Mouse (Mus musculus) lung, embryonic 16.5 days (tissue): ENCODE measurements around the gene Nrxn3. TPM values are rescaled to one million over a fixed set of nuclear protein-coding genes. Genes with fewer than 3 reads are reported as not detected.

Experiments
- ATAC-seq: fragments of 200-750 bp; cut with Nextera tagmentation; 2 replicates; pipeline ENCODE4 v1.8.0; 2017; ENCODE audit warnings: low read depth, mild to moderate bottlenecking, moderate library complexity
- H3K27ac ChIP-seq: fragments of 300-500 bp; sonication (generic); 2 replicates; pipeline ENCODE4 v1.5.1; 2014; ENCODE audit warnings: mild to moderate bottlenecking, control low read depth, low read length
- H3K27me3 ChIP-seq: fragments of 300-500 bp; sonication (generic); 2 replicates; pipeline ENCODE4 v1.6.1; 2014; ENCODE audit warnings: low read depth, low read length, mixed read lengths; ENCODE audit not compliant: control insufficient read depth, insufficient read depth
- H3K36me3 ChIP-seq: fragments of 300-500 bp; sonication (generic); 2 replicates; pipeline ENCODE4 v1.6.1; 2014; ENCODE audit warnings: low read length; ENCODE audit not compliant: control insufficient read depth, insufficient read depth
- H3K4me1 ChIP-seq: fragments of 300-500 bp; sonication (generic); replicated peaks from 2 replicates; pipeline ENCODE4 v1.6.1; 2014; ENCODE audit warnings: low read length, mixed read lengths; ENCODE audit not compliant: control insufficient read depth, insufficient read depth
- H3K4me2 ChIP-seq: fragments of 300-500 bp; sonication (generic); 2 replicates; pipeline ENCODE4 v1.6.1; 2014; ENCODE audit warnings: low read depth, low read length, control low read depth
- H3K4me3 ChIP-seq: fragments of 300-500 bp; sonication (generic); 2 replicates; pipeline ENCODE4 v1.5.1; 2014; ENCODE audit warnings: mild to moderate bottlenecking, low read length, control low read depth
- H3K9ac ChIP-seq: fragments of 300-500 bp; sonication (generic); 2 replicates; pipeline ENCODE4 v1.6.1; 2014; ENCODE audit warnings: low read length, control low read depth
- H3K9me3 ChIP-seq: fragments of 300-500 bp; sonication (generic); 2 replicates; pipeline ENCODE4 v1.6.1; 2016; ENCODE audit warnings: low read length; ENCODE audit not compliant: control insufficient read depth
- WGBS: fragments of 180-500 bp; shearing (Covaris S2); extraction: QIAGEN DNeasy Blood & Tissue Kit; methylation state at CpG from one replicate; pipeline ENCODE4 v1.1.7; 2014; 5-methylcytosine and 5-hydroxymethylcytosine counted together
- polyA plus RNA-seq: library from polyadenylated mRNA; unstranded; fragments of >200 nt; fragmentation: Nextera tagmentation; extraction: Ambion mirVana; gene quantifications from 2 replicates; pipeline ENCODE4 v1.2.1, GENCODE M21; 2015

Nrxn3 gene
- polyA plus RNA-seq, 1 experiment from 2014 or later, result 3.1 TPM

- Histone ChIP-seq H3K9ac (no peak overlapping the region), H3K36me3 (no peaks in the 10 kb centered on the region), H3K4me2 (no peak overlapping the region), H3K9me3 (no peaks in the 10 kb centered on the region), H3K27ac (no peak overlapping the region), H3K4me1 (no peaks in the 10 kb centered on the region), H3K4me3 (no peak overlapping the region), H3K27me3 (no peaks in the 10 kb centered on the region)
- WGBS, result 54% methylated on average over 4 of the region's 4 CpGs
- no peak for ATAC-seq
Measured at GRCm38 (mm10) chr12:88863069-88863468, 140.4 kb downstream of the Nrxn3 start.

DNA sequence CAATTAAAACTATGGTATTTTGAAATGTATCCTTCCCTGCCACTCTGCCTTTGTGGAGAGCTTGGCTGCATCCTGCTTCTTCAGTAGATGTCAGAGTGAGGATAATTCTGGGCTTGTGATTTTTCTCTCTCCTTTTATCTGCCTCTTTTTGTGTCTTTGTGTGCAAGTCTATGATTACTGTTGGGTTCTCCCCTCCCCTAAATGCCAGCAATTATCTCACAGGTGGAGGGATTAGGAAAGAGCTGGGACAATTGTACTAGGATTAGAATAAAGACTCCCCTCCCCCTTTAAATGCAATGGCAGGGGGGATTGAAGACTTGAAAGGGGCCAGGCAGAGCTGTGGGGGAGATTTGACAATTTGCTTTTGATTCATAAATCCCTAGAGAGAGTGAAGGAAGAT is 145.6 kb downstream of the Nrxn3 start:
- H3K9me3 ChIP-seq, result no peaks in the 10 kb centered on the region
- no peak overlapping the region for H3K27ac ChIP-seq
- no peaks in the 10 kb centered on the region for H3K36me3 ChIP-seq
- ATAC-seq, result no peak
- no peak overlapping the region for H3K4me3 ChIP-seq
- H3K9ac ChIP-seq, result no peak overlapping the region
- no peak overlapping the region for H3K4me2 ChIP-seq
- no peaks in the 10 kb centered on the region for H3K4me1 ChIP-seq
- H3K27me3 ChIP-seq, result no peaks in the 10 kb centered on the region

- 48% methylated on average over 1 of the region's 1 CpGs for WGBS
- no peak overlapping the region for H3K9ac ChIP-seq
- no peaks in the 10 kb centered on the region for H3K4me1 ChIP-seq
- no peak overlapping the region for H3K4me2 ChIP-seq
- ATAC-seq, result no peak
- H3K9me3 ChIP-seq, result no peaks in the 10 kb centered on the region
- H3K36me3 ChIP-seq, result no peaks in the 10 kb centered on the region
- H3K27ac ChIP-seq, result no peak overlapping the region
- H3K4me3 ChIP-seq, result no peak overlapping the region
- H3K27me3 ChIP-seq, result no peaks in the 10 kb centered on the region
Measured at GRCm38 (mm10) chr12:88897331-88897730, 174.7 kb downstream of the Nrxn3 start.

DNA sequence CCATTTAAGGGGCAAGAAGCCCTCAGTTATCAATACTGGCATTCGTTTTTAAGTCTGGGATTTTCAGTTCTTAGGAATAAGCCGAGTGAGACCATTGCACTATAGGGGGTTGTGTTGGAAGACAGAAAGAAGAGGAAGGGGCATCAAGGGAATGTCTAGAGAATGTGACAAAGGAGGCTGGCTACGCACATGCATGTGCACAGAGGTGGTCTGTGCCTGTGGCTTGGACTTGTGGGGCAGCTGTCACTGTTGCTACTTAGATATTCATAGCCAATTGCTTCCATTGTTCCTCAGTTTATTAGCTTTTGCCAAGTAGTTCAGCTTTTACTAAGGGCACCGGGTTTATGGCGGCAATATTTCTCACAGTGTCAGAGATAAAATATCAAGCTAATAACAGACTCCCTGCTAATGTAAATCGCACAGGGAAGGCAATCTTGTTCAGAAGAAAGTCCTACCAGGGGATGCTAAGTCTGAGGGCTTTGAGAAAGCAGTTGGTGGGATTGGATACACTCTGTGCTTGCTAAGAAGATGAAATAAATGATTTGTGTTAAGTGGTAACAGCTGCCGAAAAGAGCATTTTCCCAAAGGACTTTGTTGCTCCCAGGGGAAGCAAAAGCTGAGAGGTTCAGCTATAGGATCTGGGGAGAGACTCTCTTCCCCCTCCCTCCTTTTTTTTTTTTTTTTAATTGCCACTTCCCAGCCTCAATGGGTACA is 177.5 kb downstream of the Nrxn3 start:
- Histone ChIP-seq H3K4me1 (no peaks in the 10 kb centered on the region), H3K36me3 (no peaks in the 10 kb centered on the region), H3K4me2 (no peak overlapping the region), H3K27me3 (no peaks in the 10 kb centered on the region), H3K9ac (no peak overlapping the region), H3K9me3 (no peaks in the 10 kb centered on the region), H3K27ac (no peak overlapping the region), H3K4me3 (no peak overlapping the region)
- WGBS, result 58% methylated on average over 7 of the region's 7 CpGs
- no peak for ATAC-seq

DNA sequence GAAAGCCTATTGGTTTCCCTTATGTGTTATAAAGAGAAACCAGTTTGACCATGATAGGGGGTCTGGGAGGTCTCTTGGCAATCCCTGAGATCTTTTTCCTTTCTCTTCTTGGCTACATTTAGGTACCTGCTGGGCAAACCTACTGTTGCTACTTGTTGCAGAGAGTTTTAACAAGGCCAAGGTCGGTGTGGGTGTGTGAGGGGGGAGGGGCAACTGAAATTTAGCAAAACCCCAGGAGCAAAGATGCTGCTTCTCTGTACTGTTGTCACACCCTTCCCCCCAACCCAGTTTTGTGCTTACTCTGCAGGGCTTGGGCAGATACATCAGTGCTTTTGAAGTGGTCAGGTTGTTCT is 178.0 kb downstream of the Nrxn3 start:
- Histone ChIP-seq H3K9me3 (no peaks in the 10 kb centered on the region), H3K4me3 (no peak overlapping the region), H3K4me1 (no peaks in the 10 kb centered on the region), H3K9ac (no peak overlapping the region), H3K27ac (no peak overlapping the region), H3K4me2 (no peak overlapping the region), H3K36me3 (no peaks in the 10 kb centered on the region), H3K27me3 (no peaks in the 10 kb centered on the region)
- 5% methylated on average over 1 of the region's 1 CpGs for WGBS
- no peak for ATAC-seq

DNA sequence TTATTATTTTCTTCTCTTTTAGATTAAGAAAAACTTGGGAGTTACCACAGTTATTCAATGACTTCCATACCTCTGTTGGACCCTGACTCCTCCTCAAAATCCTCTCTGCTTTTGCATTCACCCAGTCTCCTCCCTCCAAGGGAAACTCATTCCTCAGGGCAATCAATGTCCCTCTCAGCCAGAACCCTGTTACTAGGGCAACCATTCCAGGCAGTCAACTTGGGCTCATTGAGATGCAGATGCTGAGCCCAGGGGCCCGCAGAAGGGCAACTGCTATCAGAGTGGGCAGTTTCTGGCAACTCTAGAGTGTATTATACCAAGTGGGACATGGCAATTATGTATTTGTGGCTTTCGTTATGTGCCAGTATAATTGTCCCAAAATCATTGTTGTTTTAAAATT is 188.1 kb downstream of the Nrxn3 start:
- WGBS, result 43% methylated on average over 2 of the region's 2 CpGs
- no peaks in the 10 kb centered on the region for H3K4me1 ChIP-seq
- ATAC-seq, result no peak

GRCm38 (mm10) chr12:88916752-88917151 is 194.1 kb downstream of the Nrxn3 start:
- Histone ChIP-seq H3K9ac (no peak overlapping the region), H3K4me2 (no peak overlapping the region), H3K9me3 (no peaks in the 10 kb centered on the region), H3K4me1 (no peaks in the 10 kb centered on the region), H3K27ac (no peak overlapping the region), H3K27me3 (no peaks in the 10 kb centered on the region), H3K4me3 (no peak overlapping the region), H3K36me3 (no peaks in the 10 kb centered on the region)
- ATAC-seq, result no peak
- 46% methylated on average over 2 of the region's 2 CpGs for WGBS

More for the DNA sequence above, 188.1 kb downstream of the Nrxn3 start:
- Histone ChIP-seq H3K4me2 (no peak overlapping the region), H3K27me3 (no peaks in the 10 kb centered on the region), H3K4me3 (no peak overlapping the region), H3K27ac (no peak overlapping the region), H3K9ac (no peak overlapping the region), H3K9me3 (no peaks in the 10 kb centered on the region), H3K36me3 (no peaks in the 10 kb centered on the region)

DNA sequence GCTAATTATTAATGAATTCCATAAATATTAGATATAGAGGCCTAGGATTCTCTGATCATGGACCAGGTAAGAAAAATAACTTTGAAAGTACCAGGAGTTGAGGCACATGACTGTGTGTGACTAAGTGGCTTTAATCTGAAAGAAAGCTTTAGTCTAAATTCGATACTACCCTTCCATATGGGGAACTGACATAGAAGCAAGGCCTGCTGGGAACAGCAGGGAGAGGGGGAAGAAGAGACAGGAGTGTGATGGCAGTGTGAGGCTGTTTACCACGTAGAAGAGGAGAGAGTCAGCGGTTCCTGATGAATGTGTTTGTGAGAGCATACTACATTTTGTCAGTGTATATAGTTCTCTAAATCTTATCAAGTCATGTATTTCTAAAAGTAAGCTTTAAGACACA is 202.2 kb downstream of the Nrxn3 start:
- no peak overlapping the region for H3K4me2 ChIP-seq
- H3K27ac ChIP-seq, result no peak overlapping the region
- no peaks in the 10 kb centered on the region for H3K4me1 ChIP-seq
- 52% methylated on average over 3 of the region's 3 CpGs for WGBS
- H3K9ac ChIP-seq, result no peak overlapping the region
- no peaks in the 10 kb centered on the region for H3K27me3 ChIP-seq
- ATAC-seq, result no peak
- H3K9me3 ChIP-seq, result no peaks in the 10 kb centered on the region
- H3K36me3 ChIP-seq, result no peaks in the 10 kb centered on the region
- H3K4me3 ChIP-seq, result no peak overlapping the region

DNA sequence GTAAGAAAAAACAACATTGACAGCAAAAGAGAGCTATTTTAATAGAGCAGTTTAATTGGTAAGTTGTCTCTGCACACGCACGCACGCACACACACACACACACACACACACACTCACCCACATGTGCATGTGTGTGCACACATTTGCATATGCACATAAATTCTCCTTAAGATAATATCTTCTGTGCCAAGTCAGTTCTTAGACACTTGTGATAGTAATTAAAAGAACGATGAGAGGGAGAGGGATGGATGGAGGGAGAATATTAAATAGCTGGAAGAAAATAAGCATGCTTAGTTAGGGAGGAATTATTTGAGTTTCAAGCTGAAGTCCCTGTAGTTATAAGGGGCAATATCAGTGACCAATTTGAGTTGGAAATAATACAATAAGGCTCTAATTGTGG is 203.6 kb downstream of the Nrxn3 start:
- no peak overlapping the region for H3K4me2 ChIP-seq
- no peaks in the 10 kb centered on the region for H3K36me3 ChIP-seq
- H3K4me1 ChIP-seq, result no peaks in the 10 kb centered on the region
- 92% methylated on average over 4 of the region's 4 CpGs for WGBS
- no peaks in the 10 kb centered on the region for H3K9me3 ChIP-seq
- H3K27ac ChIP-seq, result no peak overlapping the region
- no peak overlapping the region for H3K4me3 ChIP-seq
- H3K27me3 ChIP-seq, result no peaks in the 10 kb centered on the region
- no peak for ATAC-seq
- no peak overlapping the region for H3K9ac ChIP-seq

DNA sequence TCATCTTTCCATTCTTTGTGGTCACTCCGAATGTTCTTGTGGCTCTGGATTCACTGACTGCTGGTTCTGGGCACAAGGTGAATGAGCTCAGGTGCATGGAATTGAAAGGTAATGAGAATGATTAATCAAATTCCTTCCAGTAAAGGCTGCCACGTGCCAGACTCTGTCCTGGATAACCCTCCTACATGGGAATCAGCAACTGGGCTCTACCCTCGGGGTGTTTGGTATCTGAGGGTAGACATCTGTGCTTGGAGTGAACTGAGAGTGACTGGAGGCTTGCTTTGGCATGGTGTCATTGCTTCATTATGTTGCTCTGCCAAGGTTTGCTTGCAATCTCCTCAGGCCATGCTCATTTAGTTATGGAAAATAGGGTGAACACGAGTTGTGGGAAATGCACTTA is 209.0 kb downstream of the Nrxn3 start:
- Histone ChIP-seq H3K4me2 (no peak overlapping the region), H3K4me3 (no peak overlapping the region), H3K27ac (no peak overlapping the region), H3K9me3 (no peaks in the 10 kb centered on the region), H3K4me1 (no peaks in the 10 kb centered on the region), H3K36me3 (no peaks in the 10 kb centered on the region), H3K9ac (no peak overlapping the region), H3K27me3 (no peaks in the 10 kb centered on the region)
- ATAC-seq, result no peak
- 60% methylated on average over 4 of the region's 4 CpGs for WGBS
